Mouse (Mus musculus) stomach, embryonic 15.5 days (tissue): Measurements from ENCODE around the gene Tex22. TPM values are rescaled to one million over a fixed set of nuclear protein-coding genes. Genes with fewer than 3 reads are reported as not detected.

Experiments used
- ATAC-seq: fragments of 200-750 bp; cut with Nextera tagmentation; 2 replicates; pipeline ENCODE4 v1.8.0; 2017; ENCODE audit warnings: low read depth, moderate number of reproducible peaks, moderate TSS enrichment; ENCODE audit not compliant: insufficient read depth, low FRiP score
- H3K27ac ChIP-seq: fragments of 300-500 bp; sonication (generic); 2 replicates; pipeline ENCODE4 v1.5.1; 2015; ENCODE audit warnings: mild to moderate bottlenecking, inconsistent platforms
- H3K27me3 ChIP-seq: fragments of 300-500 bp; sonication (generic); replicated peaks from 2 replicates; pipeline ENCODE4 v1.6.1; 2015; ENCODE audit warnings: inconsistent platforms
- H3K36me3 ChIP-seq: fragments of 300-500 bp; sonication (generic); 2 replicates; pipeline ENCODE4 v1.6.1; 2015; ENCODE audit warnings: inconsistent platforms
- H3K4me1 ChIP-seq: fragments of 300-500 bp; sonication (generic); 2 replicates; pipeline ENCODE4 v1.6.1; 2015; ENCODE audit warnings: inconsistent platforms
- H3K4me2 ChIP-seq: fragments of 300-500 bp; sonication (generic); 2 replicates; pipeline ENCODE4 v1.6.1; 2015; ENCODE audit warnings: mild to moderate bottlenecking, inconsistent platforms
- H3K4me3 ChIP-seq: fragments of 300-500 bp; sonication (generic); replicated peaks from 2 replicates; pipeline ENCODE4 v1.5.1; 2015; ENCODE audit warnings: inconsistent platforms
- H3K9ac ChIP-seq: fragments of 300-500 bp; sonication (generic); 2 replicates; pipeline ENCODE4 v1.6.1; 2015; ENCODE audit warnings: inconsistent platforms
- H3K9me3 ChIP-seq: fragments of 300-500 bp; sonication (generic); 2 replicates; pipeline ENCODE4 v1.6.1; 2016; ENCODE audit warnings: inconsistent platforms
- WGBS: fragments of 180-500 bp; shearing (Covaris S2); methylation state at CpG from one replicate; pipeline ENCODE4 v1.1.7; 2015; 5-methylcytosine and 5-hydroxymethylcytosine counted together
- polyA plus RNA-seq: library from polyadenylated mRNA; unstranded; fragments of >200 nt; fragmentation: Nextera tagmentation; extraction: Ambion mirVana; gene quantifications from 2 replicates; pipeline ENCODE4 v1.2.1, GENCODE M21; 2015

Gene Tex22
- polyA plus RNA-seq: not detected in 2 replicates

DNA sequence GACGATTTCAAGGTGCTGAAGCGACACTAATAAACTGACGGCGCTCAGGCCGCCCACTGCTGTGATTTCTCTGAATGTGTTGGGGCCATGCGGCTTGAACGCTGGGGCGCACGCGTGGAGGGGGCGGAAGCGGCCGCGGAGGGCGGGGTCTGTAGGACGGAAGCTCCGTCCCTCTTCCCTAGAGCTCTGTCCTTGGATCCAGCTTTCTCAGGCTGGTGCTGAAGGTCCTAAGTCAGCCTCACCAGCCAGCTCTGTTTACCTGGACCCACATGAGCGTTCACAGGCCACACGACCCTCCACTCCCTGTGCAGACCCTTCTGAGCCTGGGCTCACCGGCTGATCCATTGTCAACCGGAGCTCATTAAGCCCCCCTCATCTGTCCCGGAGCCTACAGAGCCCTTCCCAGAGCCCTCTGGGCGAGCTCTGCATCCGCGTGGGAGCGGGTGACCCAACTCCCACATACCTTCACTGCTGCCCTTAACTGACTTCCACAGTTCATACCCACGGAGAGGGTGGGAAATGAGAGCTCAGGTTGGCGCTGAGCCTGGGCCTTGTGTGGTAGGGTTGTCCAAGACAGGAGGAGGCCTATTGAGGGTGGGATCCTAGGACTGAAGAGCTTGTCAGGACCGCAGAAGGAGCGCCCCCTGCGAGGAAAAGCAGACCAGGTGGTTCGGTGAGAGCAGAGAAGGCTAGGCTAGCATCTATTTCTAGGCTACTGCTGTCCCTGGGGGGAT lies at the start of gene Tex22:
Gene Tex22, plus strand, starts transcription at position 174 of the 734 bp plus-strand sequence.
- 3% methylated on average over 32 of the region's 32 CpGs for WGBS
- peak; percentile 90 for ATAC-seq

DNA sequence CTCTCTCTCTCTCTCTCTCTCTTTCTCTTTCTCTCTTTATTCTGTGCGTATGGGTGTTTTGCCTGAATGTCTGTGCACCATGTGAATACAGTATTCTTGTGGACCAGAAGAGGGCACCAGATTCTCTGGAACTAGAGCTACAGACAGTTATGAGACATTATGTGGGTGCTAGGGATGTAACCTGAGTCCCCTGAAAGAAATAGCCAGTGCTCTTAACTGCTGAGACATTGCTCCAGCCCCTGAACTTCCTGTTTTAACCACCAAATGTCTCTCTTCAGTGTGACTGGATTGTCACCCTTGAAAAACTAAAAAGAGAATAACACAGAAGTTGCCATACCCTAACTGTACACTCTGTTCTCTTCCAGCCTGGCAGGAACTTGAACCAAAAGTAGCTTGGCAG lies 47.7 kb upstream of the Tex22 start:
- Histone ChIP-seq H3K4me1 (0 out of 2 replicates have a peak, but pooled peaks cover 16% of the 10 kb centered on the region), H3K4me2 (no peak overlapping the region), H3K27ac (no peak overlapping the region), H3K9me3 (no peaks in the 10 kb centered on the region), H3K27me3 (no peaks in the 10 kb centered on the region), H3K36me3 (0 out of 2 replicates have a peak, but pooled peaks cover 3% of the 10 kb centered on the region), H3K9ac (no peak overlapping the region), H3K4me3 (no peak overlapping the region)
- WGBS: 97% methylated on average over 1 of the region's 1 CpGs
- ATAC-seq: no peak

More for the DNA sequence above, at the start of gene Tex22:
- Histone ChIP-seq H3K9ac (peak within 1 kb of the TSS; percentile 35; the same call in 1 of the 2 replicates), H3K27ac (peak within 1 kb of the TSS; percentile 90), H3K4me2 (peak within 1 kb of the TSS; percentile 91), H3K4me3 (peak within 1 kb of the TSS; percentile 47), H3K36me3 (peaks cover 8% of the 10 kb centered on the region), H3K4me1 (peaks cover 19% of the 10 kb centered on the region), H3K9me3 (no peaks in the 10 kb centered on the region), H3K27me3 (no peaks in the 10 kb centered on the region)

DNA sequence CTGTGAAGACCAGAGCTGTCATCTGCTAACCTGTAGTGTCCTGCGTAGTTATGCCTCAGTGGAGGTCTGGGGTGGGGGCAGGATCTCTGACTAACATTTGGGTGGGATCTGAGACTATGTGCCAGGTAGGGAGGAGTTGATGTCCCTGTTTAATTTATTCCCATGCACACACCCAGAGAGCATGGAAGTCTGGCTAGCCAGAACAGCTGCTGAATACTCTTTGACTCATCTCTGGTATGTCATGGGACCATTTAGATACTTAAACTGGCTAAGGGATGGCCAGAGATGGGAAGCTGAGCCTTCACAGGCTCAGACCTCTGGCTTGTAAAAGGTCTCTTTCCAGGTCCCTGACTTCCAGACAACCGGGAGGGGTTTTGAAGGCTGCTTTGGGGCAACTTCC lies 46.8 kb upstream of the Tex22 start:
- Histone ChIP-seq H3K4me2 (no peak overlapping the region), H3K36me3 (0 out of 2 replicates have a peak, but pooled peaks cover 3% of the 10 kb centered on the region), H3K4me3 (no peak overlapping the region), H3K27me3 (no peaks in the 10 kb centered on the region), H3K9ac (no peak overlapping the region), H3K9me3 (no peaks in the 10 kb centered on the region), H3K27ac (no peak overlapping the region), H3K4me1 (0 out of 2 replicates have a peak, but pooled peaks cover 21% of the 10 kb centered on the region)
- no peak for ATAC-seq
- WGBS: 88% methylated on average over 2 of the region's 2 CpGs

DNA sequence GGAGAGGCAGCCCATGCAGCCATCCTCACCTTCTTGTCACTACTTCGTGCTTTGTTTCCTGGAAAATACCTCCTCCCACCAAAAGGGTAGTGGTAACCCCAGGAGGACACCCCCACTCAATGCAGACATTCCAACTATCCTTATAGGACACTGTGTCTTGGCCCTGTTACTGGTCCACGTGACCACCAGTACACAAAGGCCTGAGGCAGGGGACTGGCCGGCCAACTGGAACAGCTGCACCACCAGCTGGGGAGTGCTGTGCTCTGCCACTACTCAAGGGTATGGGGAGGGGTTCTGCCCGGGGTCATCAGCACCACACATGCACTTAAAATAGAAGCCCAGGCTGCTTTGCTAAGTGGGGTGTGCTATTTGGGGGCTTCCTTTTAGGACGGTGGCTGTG lies 46.2 kb upstream of the Tex22 start:
- H3K4me2 ChIP-seq: no peak overlapping the region
- H3K9me3 ChIP-seq: no peaks in the 10 kb centered on the region
- H3K27me3 ChIP-seq: no peaks in the 10 kb centered on the region
- no peak overlapping the region for H3K4me3 ChIP-seq
- WGBS: 75% methylated on average over 5 of the region's 5 CpGs
- H3K9ac ChIP-seq: no peak overlapping the region
- no peak overlapping the region for H3K27ac ChIP-seq
- no peak for ATAC-seq
- H3K4me1 ChIP-seq: 0 out of 2 replicates have a peak, but pooled peaks cover 23% of the 10 kb centered on the region
- H3K36me3 ChIP-seq: 0 out of 2 replicates have a peak, but pooled peaks cover 3% of the 10 kb centered on the region

DNA sequence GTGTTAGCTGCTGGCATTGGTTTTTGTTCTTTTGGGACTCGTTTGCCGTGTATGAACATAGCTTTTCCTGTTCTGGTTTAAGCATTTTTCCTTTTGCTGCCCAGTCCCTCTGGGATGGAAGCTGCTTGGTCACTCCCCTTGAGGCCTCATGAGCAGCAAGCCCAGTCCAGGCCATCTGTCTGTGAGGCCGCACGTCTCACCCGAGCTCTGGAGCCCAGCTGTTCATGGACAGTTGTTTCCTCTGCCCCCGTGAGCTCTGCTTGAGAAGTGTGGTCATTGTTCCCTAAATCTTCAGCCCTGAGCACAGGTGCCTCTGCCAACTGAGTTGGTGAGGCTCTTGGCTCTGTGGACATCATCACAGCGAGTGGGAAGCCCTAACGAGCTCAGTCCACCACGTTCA lies 45.4 kb upstream of the Tex22 start:
- Histone ChIP-seq H3K4me2 (no peak overlapping the region), H3K4me1 (0 out of 2 replicates have a peak, but pooled peaks cover 23% of the 10 kb centered on the region), H3K4me3 (no peak overlapping the region), H3K27me3 (no peaks in the 10 kb centered on the region), H3K27ac (no peak overlapping the region), H3K9ac (no peak overlapping the region), H3K9me3 (no peaks in the 10 kb centered on the region), H3K36me3 (0 out of 2 replicates have a peak, but pooled peaks cover 3% of the 10 kb centered on the region)
- WGBS: 74% methylated on average over 9 of the region's 9 CpGs
- ATAC-seq: no peak

DNA sequence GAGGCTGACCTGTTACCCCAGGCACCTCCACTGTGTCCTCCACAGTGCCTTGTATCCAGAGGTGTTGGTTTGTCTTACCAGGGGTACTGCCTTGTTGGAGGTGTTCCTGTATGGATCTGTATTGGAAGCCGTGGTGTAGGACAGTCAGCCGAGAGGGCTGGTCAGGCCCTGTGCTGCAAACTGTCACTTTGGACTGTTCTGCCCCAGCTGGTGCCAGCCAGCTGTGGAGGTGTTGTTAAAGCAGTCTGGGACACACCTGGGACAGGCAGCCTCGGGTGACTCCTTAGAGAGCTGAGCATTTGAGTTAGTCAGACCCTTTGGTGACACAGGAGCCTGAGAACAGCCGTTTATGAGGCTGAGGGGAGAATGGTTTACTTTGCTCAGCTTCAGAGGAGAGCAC lies 44.3 kb upstream of the Tex22 start:
- 0 out of 2 replicates have a peak, but pooled peaks cover 3% of the 10 kb centered on the region for H3K36me3 ChIP-seq
- no peak overlapping the region for H3K4me3 ChIP-seq
- no peaks in the 10 kb centered on the region for H3K27me3 ChIP-seq
- 53% methylated on average over 4 of the region's 4 CpGs for WGBS
- no peak overlapping the region for H3K9ac ChIP-seq
- no peak for ATAC-seq
- H3K4me2 ChIP-seq: no peak overlapping the region
- H3K4me1 ChIP-seq: 0 out of 2 replicates have a peak, but pooled peaks cover 20% of the 10 kb centered on the region
- no peaks in the 10 kb centered on the region for H3K9me3 ChIP-seq
- H3K27ac ChIP-seq: no peak overlapping the region

DNA sequence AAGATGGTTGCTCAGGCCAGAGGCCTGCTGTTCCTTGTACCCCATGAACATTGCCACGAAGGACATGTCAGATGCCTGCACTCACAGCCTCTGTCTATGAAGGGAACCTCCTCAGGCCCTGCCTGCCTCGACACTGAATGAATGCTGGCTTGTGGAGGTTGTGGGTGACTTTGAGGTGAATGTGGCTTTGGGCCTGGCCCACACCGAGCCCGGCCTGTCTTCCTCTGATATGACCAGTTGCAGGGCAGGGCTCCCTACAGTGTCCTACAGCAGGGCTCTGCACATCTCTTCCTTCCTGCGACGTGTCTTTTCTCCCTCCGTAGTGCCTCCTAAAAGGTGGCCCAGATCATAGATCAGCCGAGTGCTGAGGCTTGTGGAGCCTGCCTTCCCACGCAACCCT lies 43.3 kb upstream of the Tex22 start:
- Histone ChIP-seq H3K9me3 (no peaks in the 10 kb centered on the region), H3K36me3 (no peaks in the 10 kb centered on the region), H3K4me2 (no peak overlapping the region), H3K9ac (no peak overlapping the region), H3K27me3 (no peaks in the 10 kb centered on the region), H3K4me3 (no peak overlapping the region), H3K27ac (peak overlapping the region; percentile 1; the same call in 1 of the 2 replicates), H3K4me1 (0 out of 2 replicates have a peak, but pooled peaks cover 20% of the 10 kb centered on the region)
- ATAC-seq: peak; percentile 68
- 78% methylated on average over 9 of the region's 9 CpGs for WGBS

DNA sequence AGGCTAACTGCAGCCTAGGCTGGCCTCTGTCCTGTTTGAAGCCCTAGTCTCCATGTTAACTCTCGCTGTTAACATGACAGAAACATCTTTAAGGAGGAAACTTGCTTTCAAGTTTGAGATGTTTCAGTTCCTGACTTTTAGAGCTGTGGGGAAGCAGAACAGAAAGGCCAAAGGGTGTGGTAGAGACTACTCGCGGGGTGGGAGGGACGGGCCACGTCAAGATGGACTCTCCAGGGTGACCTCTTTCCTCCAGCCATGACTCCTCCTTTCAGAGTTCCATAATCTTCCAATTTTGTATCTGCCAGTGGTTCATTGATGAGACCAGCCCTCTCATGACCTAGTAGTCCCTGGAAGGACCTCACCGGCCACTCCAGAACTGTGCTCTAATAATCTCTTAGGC lies 42.9 kb upstream of the Tex22 start:
- no peaks in the 10 kb centered on the region for H3K9me3 ChIP-seq
- no peak overlapping the region for H3K4me3 ChIP-seq
- ATAC-seq: no peak
- WGBS: 75% methylated on average over 6 of the region's 6 CpGs
- no peak overlapping the region for H3K4me2 ChIP-seq
- no peak overlapping the region for H3K9ac ChIP-seq
- H3K4me1 ChIP-seq: 0 out of 2 replicates have a peak, but pooled peaks cover 20% of the 10 kb centered on the region
- H3K36me3 ChIP-seq: no peaks in the 10 kb centered on the region
- H3K27ac ChIP-seq: peak overlapping the region; percentile 1; the same call in 1 of the 2 replicates
- H3K27me3 ChIP-seq: no peaks in the 10 kb centered on the region

DNA sequence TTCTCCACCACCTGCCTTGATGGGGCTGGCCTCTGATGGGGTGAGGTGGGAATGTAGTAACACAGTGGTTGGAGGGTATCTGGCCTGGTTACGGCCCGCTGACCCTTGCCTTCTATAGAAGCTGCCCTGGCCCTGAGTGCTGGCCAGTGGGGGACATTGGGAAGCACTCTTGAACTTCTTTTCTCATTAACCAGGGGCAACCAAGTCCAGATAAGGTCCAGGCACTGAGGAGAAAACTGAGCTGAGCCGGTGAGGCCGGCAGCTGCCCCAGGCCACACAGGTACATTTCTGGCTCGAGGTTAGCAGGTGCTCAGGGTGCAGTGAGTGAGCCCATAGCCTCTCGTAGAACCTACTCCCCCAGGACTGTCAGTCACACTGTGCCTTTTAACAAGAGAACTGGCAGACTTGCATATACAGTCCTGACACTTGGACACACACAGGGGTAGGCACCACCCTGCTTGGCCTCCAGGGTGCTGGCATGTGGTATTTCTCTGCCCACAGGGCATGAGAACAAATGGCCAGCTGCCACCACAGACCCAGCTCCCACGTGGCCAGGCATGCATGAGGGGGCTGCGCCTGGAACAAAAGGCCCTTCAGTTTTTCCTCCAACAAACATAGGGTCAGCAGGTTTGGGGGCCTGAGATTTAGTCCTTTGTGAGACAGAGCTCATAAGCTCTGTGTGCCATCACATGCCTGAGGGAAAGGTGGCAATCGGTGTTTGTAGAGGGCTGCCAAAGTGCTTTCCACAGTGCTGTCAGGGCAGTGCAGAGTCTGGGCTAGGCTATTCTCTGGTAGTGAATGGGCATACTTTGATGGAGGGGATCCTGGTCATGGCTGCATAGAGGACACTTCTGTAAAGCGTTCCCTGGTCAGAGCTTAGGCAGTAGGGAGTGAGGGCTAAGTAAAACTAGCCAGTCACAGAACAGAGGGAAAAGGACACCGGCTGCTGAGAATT lies 41.7 kb upstream of the Tex22 start:
- H3K27ac ChIP-seq: no peak overlapping the region
- H3K4me2 ChIP-seq: no peak overlapping the region
- ATAC-seq: no peak
- 78% methylated on average over 11 of the region's 11 CpGs for WGBS
- H3K27me3 ChIP-seq: no peaks in the 10 kb centered on the region
- H3K4me1 ChIP-seq: 0 out of 2 replicates have a peak, but pooled peaks cover 20% of the 10 kb centered on the region
- H3K4me3 ChIP-seq: no peak overlapping the region
- H3K9me3 ChIP-seq: no peaks in the 10 kb centered on the region
- no peaks in the 10 kb centered on the region for H3K36me3 ChIP-seq
- H3K9ac ChIP-seq: no peak overlapping the region

DNA sequence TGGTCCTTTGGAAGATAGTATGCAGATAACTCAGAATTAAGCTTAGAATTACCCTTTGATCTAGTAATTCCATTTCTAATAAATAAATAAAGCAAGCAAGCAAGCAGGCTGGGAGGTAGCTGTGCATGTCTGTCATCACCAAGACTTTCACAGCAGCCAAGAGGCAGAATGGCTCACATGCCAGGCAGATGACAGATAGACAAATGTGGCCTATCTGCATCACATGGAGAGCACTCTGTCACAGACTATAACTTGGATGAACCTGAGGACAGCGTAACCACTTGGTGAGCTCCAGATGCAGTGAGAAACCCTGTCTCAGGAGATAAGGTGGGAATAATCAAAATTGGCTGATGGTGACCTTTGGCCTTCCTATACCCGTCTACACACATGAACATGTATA lies 39.2 kb upstream of the Tex22 start:
- 0 out of 2 replicates have a peak, but pooled peaks cover 13% of the 10 kb centered on the region for H3K4me1 ChIP-seq
- H3K27ac ChIP-seq: no peak overlapping the region
- no peak overlapping the region for H3K4me2 ChIP-seq
- no peaks in the 10 kb centered on the region for H3K9me3 ChIP-seq
- H3K9ac ChIP-seq: no peak overlapping the region
- no peaks in the 10 kb centered on the region for H3K27me3 ChIP-seq
- ATAC-seq: no peak
- no peaks in the 10 kb centered on the region for H3K36me3 ChIP-seq
- no peak overlapping the region for H3K4me3 ChIP-seq
- 62% methylated on average over 2 of the region's 2 CpGs for WGBS

DNA sequence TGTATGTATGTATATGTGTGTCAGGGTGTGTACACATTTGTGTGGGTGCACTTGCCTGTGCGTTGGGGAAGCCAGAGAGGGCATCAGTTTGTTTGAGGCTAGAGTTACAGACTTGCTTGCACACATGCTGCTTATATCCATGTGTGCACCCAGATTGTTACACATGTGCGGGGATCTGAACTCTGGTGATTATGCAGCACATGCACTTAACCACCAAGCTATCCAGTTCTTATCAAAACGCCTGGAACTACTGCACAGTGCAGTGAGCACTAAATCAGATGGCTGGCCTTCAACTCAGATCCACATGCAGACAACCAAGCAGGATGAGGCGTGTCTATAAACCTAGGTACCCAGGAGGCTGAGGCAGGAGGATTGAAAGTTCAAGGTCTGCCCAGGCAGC lies 37.3 kb upstream of the Tex22 start:
- no peak overlapping the region for H3K9ac ChIP-seq
- WGBS: 85% methylated on average over 4 of the region's 4 CpGs
- ATAC-seq: no peak

More for the DNA sequence above, 37.3 kb upstream of the Tex22 start:
- Histone ChIP-seq H3K9me3 (no peaks in the 10 kb centered on the region), H3K4me2 (no peak overlapping the region), H3K4me1 (0 out of 2 replicates have a peak, but pooled peaks cover 6% of the 10 kb centered on the region), H3K27me3 (no peaks in the 10 kb centered on the region), H3K27ac (no peak overlapping the region), H3K4me3 (no peak overlapping the region), H3K36me3 (no peaks in the 10 kb centered on the region)
